Mouse (Mus musculus) spleen, adult 2 months (tissue): Measurements from ENCODE around the gene Cd70. TPM values are rescaled to one million over a fixed set of nuclear protein-coding genes. Genes with fewer than 3 reads are reported as not detected.

Experiments
- DNase-seq, 2 experiments: peaks; one replicate each; pipeline versions ENCODE4 v3.0.0 to v3.0.0-alpha.2; 2012 to 2021; ENCODE audit warnings: low spot score in 2 of 2, low read depth in 1 of 2
- H3K27ac ChIP-seq: fragments of 200-500 bp; 2 replicates; pipeline ENCODE4 v1.5.1; 2012; ENCODE audit warnings: low read length, inconsistent platforms; ENCODE audit not compliant: insufficient read depth
- H3K27me3 ChIP-seq: fragments of 200-500 bp; 2 replicates; pipeline ENCODE4 v1.6.1; 2012; ENCODE audit warnings: mild to moderate bottlenecking, moderate library complexity, low read length, inconsistent platforms; ENCODE audit not compliant: control insufficient read depth, insufficient read depth
- H3K36me3 ChIP-seq: fragments of 200-500 bp; 2 replicates; pipeline ENCODE4 v1.6.1; 2012; ENCODE audit warnings: mild to moderate bottlenecking, low read length, inconsistent platforms; ENCODE audit not compliant: control insufficient read depth, insufficient read depth
- H3K4me1 ChIP-seq: fragments of 200-500 bp; 2 replicates; pipeline ENCODE4 v1.6.1; 2011; ENCODE audit warnings: inconsistent platforms; ENCODE audit not compliant: control insufficient read depth, insufficient read depth, insufficient read length
- H3K4me3 ChIP-seq: fragments of 200-500 bp; 2 replicates; pipeline ENCODE4 v1.5.1; 2011; ENCODE audit warnings: mild to moderate bottlenecking, inconsistent platforms; ENCODE audit not compliant: insufficient read depth, insufficient read length; ENCODE audit errors: extremely low read depth
- CTCF ChIP-seq: fragments of 200-500 bp; IDR thresholded peaks from 2 replicates; pipeline ENCODE4 v1.5.1; 2011; ENCODE audit warnings: mild to moderate bottlenecking, inconsistent platforms; ENCODE audit not compliant: insufficient read depth, insufficient read length, insufficient replicate concordance; ENCODE audit errors: extremely low read depth
- POLR2A ChIP-seq: fragments of 200-500 bp; IDR thresholded peaks from 2 replicates; pipeline ENCODE4 v1.6.1; 2011; ENCODE audit warnings: low read depth, low read length, inconsistent platforms
- WGBS: fragments of 180-500 bp; shearing (Covaris S2); methylation state at CpG from one replicate; pipeline ENCODE4 v1.1.7; 2018; 5-methylcytosine and 5-hydroxymethylcytosine counted together
- polyA plus RNA-seq: library from polyadenylated mRNA; depleted of rRNA; stranded (reverse); fragments of >200 nt; gene quantifications from 2 replicates; pipeline ENCODE4 v1.2.3, GENCODE M21; 2012

Gene Cd70
- polyA plus RNA-seq, 1 experiment = 0.36 TPM

DNA sequence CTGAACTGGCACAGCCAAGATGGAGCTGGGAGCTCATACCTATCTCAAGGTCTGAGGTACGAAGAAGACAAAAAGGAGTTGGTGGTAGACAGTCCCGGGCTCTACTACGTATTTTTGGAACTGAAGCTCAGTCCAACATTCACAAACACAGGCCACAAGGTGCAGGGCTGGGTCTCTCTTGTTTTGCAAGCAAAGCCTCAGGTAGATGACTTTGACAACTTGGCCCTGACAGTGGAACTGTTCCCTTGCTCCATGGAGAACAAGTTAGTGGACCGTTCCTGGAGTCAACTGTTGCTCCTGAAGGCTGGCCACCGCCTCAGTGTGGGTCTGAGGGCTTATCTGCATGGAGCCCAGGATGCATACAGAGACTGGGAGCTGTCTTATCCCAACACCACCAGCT is 42.5 kb downstream of the Cd70 start:
- H3K4me1 ChIP-seq = no peaks in the 10 kb centered on the region
- H3K36me3 ChIP-seq = no peaks in the 10 kb centered on the region
- H3K27ac ChIP-seq = no peak overlapping the region
- no peak for TF ChIP-seq POLR2A
- no peak for TF ChIP-seq CTCF
- no peak for DNase-seq
- 91% methylated on average over 5 of the region's 5 CpGs for WGBS
- no peak overlapping the region for H3K4me3 ChIP-seq
- no peaks in the 10 kb centered on the region for H3K27me3 ChIP-seq

- Histone ChIP-seq H3K36me3 (no peaks in the 10 kb centered on the region), H3K4me3 (peak overlapping the region; percentile 38; the same call in 1 of the 2 replicates), H3K27ac (no peak overlapping the region), H3K4me1 (no peaks in the 10 kb centered on the region), H3K27me3 (no peaks in the 10 kb centered on the region)
- TF ChIP-seq POLR2A = no peak
- no peak for TF ChIP-seq CTCF
- 44% methylated on average over 9 of the region's 9 CpGs for WGBS
- no peak for DNase-seq
Observed at GRCm38 (mm10) chr17:57106035-57106368, 43.6 kb downstream of the Cd70 start.

DNA sequence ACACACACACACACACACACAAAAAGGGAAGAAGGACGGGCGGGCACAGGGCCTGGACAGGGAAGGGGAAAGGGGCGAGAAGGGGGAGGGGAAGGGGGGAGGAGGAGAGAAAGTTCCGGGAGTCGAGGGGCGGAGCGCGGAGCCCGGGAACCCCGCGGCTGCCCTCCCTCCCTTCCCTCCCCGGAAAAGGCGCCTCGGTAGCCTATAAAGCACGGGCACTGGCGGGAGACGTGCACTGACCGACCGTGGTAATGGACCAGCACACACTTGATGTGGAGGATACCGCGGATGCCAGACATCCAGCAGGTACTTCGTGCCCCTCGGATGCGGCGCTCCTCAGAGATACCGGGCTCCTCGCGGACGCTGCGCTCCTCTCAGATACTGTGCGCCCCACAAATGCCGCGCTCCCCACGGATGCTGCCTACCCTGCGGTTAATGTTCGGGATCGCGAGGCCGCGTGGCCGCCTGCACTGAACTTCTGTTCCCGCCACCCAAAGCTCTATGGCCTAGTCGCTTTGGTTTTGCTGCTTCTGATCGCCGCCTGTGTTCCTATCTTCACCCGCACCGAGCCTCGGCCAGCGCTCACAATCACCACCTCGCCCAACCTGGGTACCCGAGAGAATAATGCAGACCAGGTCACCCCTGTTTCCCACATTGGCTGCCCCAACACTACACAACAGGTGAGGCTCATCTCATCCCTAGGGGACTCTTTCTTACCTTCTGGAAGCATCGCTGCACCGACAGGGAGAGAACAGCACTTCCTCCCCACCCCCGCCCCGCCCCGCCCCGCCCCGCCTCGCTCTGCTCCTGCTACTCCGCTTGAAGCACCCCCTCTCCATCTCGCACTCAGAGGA is 44.2 kb downstream of the Cd70 start, which contains the start of gene Tnfsf9:
Gene Tnfsf9, plus strand, starts transcription at position 145 of the 854 bp plus-strand sequence.
- Histone ChIP-seq H3K4me3 (peak within 1 kb of the TSS; percentile 62), H3K27ac (peak within 1 kb of the TSS; percentile 12; the same call in 1 of the 2 replicates), H3K27me3 (no peaks in the 10 kb centered on the region), H3K4me1 (no peaks in the 10 kb centered on the region), H3K36me3 (no peaks in the 10 kb centered on the region)
- DNase-seq = peak in 1 of 2 experiments; percentile 19
- 2% methylated on average over 60 of the region's 61 CpGs for WGBS
- TF ChIP-seq CTCF (no peak), POLR2A (no peak)

DNA sequence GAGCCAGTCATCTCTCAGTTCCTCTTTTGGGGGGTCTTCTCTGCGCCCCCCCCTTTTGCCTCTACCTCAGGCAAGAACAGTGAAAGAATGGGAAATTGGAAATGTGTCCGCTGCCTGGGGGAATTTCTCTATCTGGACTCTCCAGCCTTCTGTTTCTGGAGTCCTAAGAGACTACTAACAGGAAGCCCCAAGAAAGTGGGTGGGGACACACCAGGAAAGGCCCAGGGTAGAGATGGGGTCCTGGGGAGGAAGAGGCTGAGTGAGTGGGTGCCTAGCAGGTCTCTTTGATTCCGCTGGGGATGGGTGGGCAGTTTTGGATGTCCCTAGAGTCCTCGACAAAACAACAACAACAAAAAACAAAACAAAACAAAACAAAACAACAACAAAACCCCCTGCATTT is 45.1 kb downstream of the Cd70 start:
- Histone ChIP-seq H3K36me3 (no peaks in the 10 kb centered on the region), H3K4me3 (no peak overlapping the region), H3K27ac (no peak overlapping the region), H3K4me1 (no peaks in the 10 kb centered on the region), H3K27me3 (no peaks in the 10 kb centered on the region)
- no peak for DNase-seq
- 25% methylated on average over 4 of the region's 4 CpGs for WGBS
- no peak for TF ChIP-seq POLR2A
- TF ChIP-seq CTCF = no peak

DNA sequence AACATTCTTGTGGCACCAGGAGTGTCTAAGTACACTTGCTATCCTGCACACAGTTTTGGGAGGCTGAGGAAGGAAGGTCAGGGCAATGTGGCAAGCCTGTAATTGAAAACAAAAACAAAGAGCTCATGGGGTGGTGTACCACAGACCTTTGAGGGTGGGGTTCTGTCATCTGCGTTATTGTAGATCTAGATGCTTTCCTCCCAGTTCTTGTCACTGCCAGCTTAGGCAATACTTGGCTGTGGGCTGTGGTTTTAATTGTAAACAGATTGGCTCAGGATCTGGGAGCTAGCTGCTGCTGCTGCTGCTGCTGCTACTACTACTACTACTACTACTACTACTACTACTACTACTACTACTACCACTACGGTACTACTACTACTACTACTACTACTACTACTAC is 47.3 kb downstream of the Cd70 start:
- TF ChIP-seq POLR2A (no peak), CTCF (no peak)
- no peaks in the 10 kb centered on the region for H3K4me1 ChIP-seq
- DNase-seq = no peak
- no peaks in the 10 kb centered on the region for H3K27me3 ChIP-seq
- WGBS = 75% methylated on average over 2 of the region's 2 CpGs
- H3K36me3 ChIP-seq = no peaks in the 10 kb centered on the region
- H3K27ac ChIP-seq = no peak overlapping the region
- H3K4me3 ChIP-seq = no peak overlapping the region

DNA sequence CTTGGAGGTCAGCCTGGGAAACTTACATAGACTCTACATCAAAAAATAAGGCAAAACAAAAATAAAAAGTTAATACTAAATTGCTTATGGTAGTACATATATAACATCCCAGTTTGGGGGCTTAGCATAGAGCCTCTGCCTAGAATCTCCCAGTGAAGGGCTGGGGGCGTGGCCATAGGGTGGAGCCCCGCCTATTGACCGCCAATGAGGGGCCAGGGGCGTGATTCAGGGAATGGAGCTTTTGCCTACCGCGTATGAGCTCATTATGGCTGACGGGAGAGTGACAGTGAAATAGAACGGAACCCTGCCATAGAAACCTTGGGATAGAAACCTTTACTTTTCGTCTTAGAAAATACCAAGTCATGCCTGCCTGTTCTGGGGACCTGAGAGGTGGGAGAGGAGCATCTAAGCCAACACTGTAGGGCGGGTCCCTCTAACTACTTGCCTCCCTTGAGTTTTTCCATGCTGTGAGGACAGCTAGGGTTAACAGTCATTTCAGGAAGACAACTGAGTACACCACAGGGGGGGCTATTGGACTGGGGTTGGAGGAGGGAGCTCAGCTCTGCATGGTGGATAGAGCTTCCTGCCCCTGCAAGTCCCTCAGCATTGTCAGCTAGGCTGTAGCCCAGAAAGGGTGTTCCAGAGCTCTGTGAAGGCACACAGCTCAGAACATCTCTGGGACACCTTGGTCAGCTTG is 49.8 kb downstream of the Cd70 start:
- Histone ChIP-seq H3K27me3 (no peaks in the 10 kb centered on the region), H3K4me1 (0 out of 2 replicates have a peak, but pooled peaks cover 4% of the 10 kb centered on the region), H3K27ac (no peak overlapping the region), H3K4me3 (no peak overlapping the region), H3K36me3 (no peaks in the 10 kb centered on the region)
- TF ChIP-seq POLR2A = no peak
- TF ChIP-seq CTCF = no peak
- DNase-seq = no peak
- 57% methylated on average over 10 of the region's 10 CpGs for WGBS
